8 mouse cellular contexts compared by ENCODE assay signal in genomic region chr1:135105951-135106350, GRCm38 (mm10). TPM values are rescaled to one million over a fixed set of nuclear protein-coding genes. Genes with fewer than 3 reads are reported as not detected.
DNase-seq lines count a peak whose midpoint lies in the region; ATAC-seq lines count a peak whose summit lies in the region.

No protein-coding gene starts in this region.

- H3K27me3 ChIP-seq in embryonic facial prominence, embryonic 14.5 days (replicated peaks; ENCODE audit: control insufficient read depth, insufficient read depth, low read length): peaks cover 29% of the 10 kb centered on the region
- peaks cover 71% of the 10 kb centered on the region for H3K27me3 ChIP-seq in midbrain, embryonic 12.5 days

- H3K4me2 ChIP-seq in embryonic facial prominence, embryonic 14.5 days (ENCODE audit: low read depth, low read length): peak overlapping the region; percentile 75
- 0 out of 2 replicates have a peak overlapping the region, but pooled peaks have one; percentile 69 for H3K4me2 ChIP-seq in midbrain, embryonic 12.5 days (replicated peaks)

- no peaks in the 10 kb centered on the region for H3K9me3 ChIP-seq in embryonic facial prominence, embryonic 14.5 days (ENCODE audit: control insufficient read depth, low read length)
- H3K9me3 ChIP-seq in midbrain, embryonic 12.5 days: no peaks in the 10 kb centered on the region

- no peak overlapping the region for H3K9ac ChIP-seq in embryonic facial prominence, embryonic 14.5 days (ENCODE audit: low read depth, low read length)
- H3K9ac ChIP-seq in midbrain, embryonic 12.5 days (replicated peaks): no peak overlapping the region

- no peak overlapping the region for H3K27ac ChIP-seq in embryonic facial prominence, embryonic 14.5 days (replicated peaks; ENCODE audit: low read depth, low read length)
- no peak overlapping the region for H3K27ac ChIP-seq in midbrain, embryonic 12.5 days (replicated peaks)

- WGBS in embryonic facial prominence, embryonic 14.5 days: 0% methylated on average over 8 of the region's 8 CpGs
- WGBS in midbrain, embryonic 12.5 days: 3% methylated on average over 8 of the region's 8 CpGs

- peak overlapping the region; percentile 52 for H3K4me3 ChIP-seq in embryonic facial prominence, embryonic 14.5 days (ENCODE audit: low read depth, low read length)
- no peak overlapping the region for H3K4me3 ChIP-seq in midbrain, embryonic 12.5 days

- ATAC-seq in embryonic facial prominence, embryonic 14.5 days (ENCODE audit: low read depth): peak; percentile 20; the same call in 1 of the 2 replicates
- no peak for ATAC-seq in midbrain, embryonic 12.5 days (ENCODE audit: low FRiP score, low read depth)

- DNase-seq in cerebellum, adult 8-10 months: peak; percentile 19
- DNase-seq in cerebellum, adult 9-11 months: no peak
- DNase-seq in WW6 (ENCODE audit: low read depth, low spot score): peak; percentile 62
- DNase-seq in embryonic facial prominence, embryonic 14.5 days (ENCODE audit: low spot score): peak; percentile 77
- DNase-seq in heart, postnatal 4 days: peak; percentile 86
- DNase-seq in layer of hippocampus, postnatal 25 days (ENCODE audit: extremely low spot score in 1 of 2, low spot score in 1 of 2): peak; percentile 56 to 83
- DNase-seq in spleen, postnatal 10 days (ENCODE audit: low spot score in 2 of 2): peak; percentile 51 to 84

- H3K4me1 ChIP-seq in embryonic facial prominence, embryonic 14.5 days (ENCODE audit: control insufficient read depth, insufficient read depth, low read length): peaks cover 12% of the 10 kb centered on the region; the same call in 1 of the 2 replicates
- peaks cover 17% of the 10 kb centered on the region for H3K4me1 ChIP-seq in midbrain, embryonic 12.5 days

- no peaks in the 10 kb centered on the region for H3K36me3 ChIP-seq in embryonic facial prominence, embryonic 14.5 days (ENCODE audit: control insufficient read depth, insufficient read depth, low read length)
- no peaks in the 10 kb centered on the region for H3K36me3 ChIP-seq in midbrain, embryonic 12.5 days

RNA-seq across cellular contexts. Expression of gene Lgr6, which starts 0.9 kb away (rescaled TPM):
- 7.0 and 7.5 TPM in 2 replicates for polyA plus RNA-seq in embryonic facial prominence, embryonic 14.5 days (2014; fragmentation: Nextera tagmentation; extraction: Ambion mirVana)
- 1 to 10 TPM; 8.6 to 9.4 TPM for total RNA-seq in heart, postnatal 4 days (2021)
- 1 to 10 TPM; 1.6 to 2.4 TPM for total RNA-seq in layer of hippocampus, postnatal 25 days (2021)
- polyA plus RNA-seq in midbrain, embryonic 12.5 days (2016; fragmentation: Nextera tagmentation; extraction: Ambion mirVana): 0.27 and 0.66 TPM in 2 replicates

RNA-seq across cellular contexts. Expression of gene Ptpn7, which starts 26.5 kb away (rescaled TPM):
- polyA plus RNA-seq in embryonic facial prominence, embryonic 14.5 days (2014; fragmentation: Nextera tagmentation; extraction: Ambion mirVana): 2.1 and 2.7 TPM in 2 replicates
- total RNA-seq in heart, postnatal 4 days (2021): under 1 TPM; 0.47 to 0.52 TPM
- under 1 TPM in 1 of 2 experiments, not detected in 1; 0.12 TPM for total RNA-seq in layer of hippocampus, postnatal 25 days (2021)
- polyA plus RNA-seq in midbrain, embryonic 12.5 days (2016; fragmentation: Nextera tagmentation; extraction: Ambion mirVana): 0.58 and 1.1 TPM in 2 replicates

RNA-seq across cellular contexts. Expression of gene Arl8a, which starts 40.7 kb away (rescaled TPM):
- 73.8 and 74.7 TPM in 2 replicates for polyA plus RNA-seq in embryonic facial prominence, embryonic 14.5 days (2014; fragmentation: Nextera tagmentation; extraction: Ambion mirVana)
- total RNA-seq in heart, postnatal 4 days (2021): 10 to 100 TPM; 33.5 to 36.8 TPM
- 100 to 1,000 TPM; 259 to 264 TPM for total RNA-seq in layer of hippocampus, postnatal 25 days (2021)
- 129 and 143 TPM in 2 replicates for polyA plus RNA-seq in midbrain, embryonic 12.5 days (2016; fragmentation: Nextera tagmentation; extraction: Ambion mirVana)

Comparison
In these comparisons a context has a peak if more than half of its experiments do, and no peak if none do; other contexts are left out.
1. RNA of gene Arl8a, which starts 40.7 kb away (total RNA-seq): 259 to 264 TPM in layer of hippocampus, postnatal 25 days; 33.5 to 36.8 TPM in heart, postnatal 4 days; every median in the first group is over 4 times any median in the second.